Mouse (Mus musculus) liver, postnatal 0 days (tissue): ENCODE data around the gene Dact3.
A peak's percentile ranks its signal among the peaks of the same experiment; 100 is the strongest.

ENCODE experiments used
- CTCF ChIP-seq: sonication (generic); IDR thresholded peaks from 2 replicates; pipeline ENCODE4 v1.5.1; 2016; ENCODE audit warnings: antibody characterized with exemption, low read depth
- EP300 ChIP-seq: IDR thresholded peaks from 2 replicates; pipeline ENCODE4 v1.6.1; 2016; ENCODE audit warnings: antibody characterized with exemption, low read depth, mild to moderate bottlenecking

- TF ChIP-seq CTCF (peak; percentile 92), EP300 (no peak)
Observed at GRCm38 (mm10) chr7:16874190-16874589, 927 bp upstream of the Dact3 start.
